Mouse (Mus musculus) fat pad, adult 2 months (tissue): ENCODE measurements at regions not wholly inside any gene's neighbourhood (a gene's known extent, or its start where the extent isn't known, plus 50 kb on each side); places are given as distances from the start of the nearest gene placed in this dataset.

Source experiments
- DNase-seq: peaks from one replicate; pipeline ENCODE4 v3.0.0-alpha.2; 2011; ENCODE audit warnings: low read depth, low spot score; ENCODE audit errors: extremely low read depth

GRCm38 (mm10) chr10:17332025-17332767 is 390.8 kb upstream of the Cited2 start:
- DNase-seq, result no peak

GRCm38 (mm10) chr10:17332986-17333385 is 390.0 kb upstream of the Cited2 start:
- no peak for DNase-seq

- no peak for DNase-seq
Measured at GRCm38 (mm10) chr10:17333676-17334075, 389.3 kb upstream of the Cited2 start.

- no peak for DNase-seq
Measured at GRCm38 (mm10) chr10:17337217-17337616, 385.8 kb upstream of the Cited2 start.

- DNase-seq, result no peak
Measured at GRCm38 (mm10) chr10:17343829-17344228, 379.2 kb upstream of the Cited2 start.

- DNase-seq, result no peak
Measured at GRCm38 (mm10) chr10:17352202-17352994, 370.6 kb upstream of the Cited2 start.

- peak; percentile 55 for DNase-seq
Measured at GRCm38 (mm10) chr10:17355476-17355875, 367.5 kb upstream of the Cited2 start.

GRCm38 (mm10) chr10:17356041-17356440 is 367.0 kb upstream of the Cited2 start:
- no peak for DNase-seq

- no peak for DNase-seq
Measured at GRCm38 (mm10) chr10:17362643-17363042, 360.4 kb upstream of the Cited2 start.

- DNase-seq, result no peak
Measured at GRCm38 (mm10) chr10:17366042-17366740, 356.8 kb upstream of the Cited2 start.

- no peak for DNase-seq
Measured at GRCm38 (mm10) chr10:17367026-17367425, 356.0 kb upstream of the Cited2 start.

GRCm38 (mm10) chr10:17367430-17367829 is 355.6 kb upstream of the Cited2 start:
- DNase-seq, result no peak

- DNase-seq, result no peak
Measured at GRCm38 (mm10) chr10:17368636-17369035, 354.4 kb upstream of the Cited2 start.

- no peak for DNase-seq
Measured at GRCm38 (mm10) chr10:17372905-17373304, 350.1 kb upstream of the Cited2 start.

GRCm38 (mm10) chr10:17374047-17374446 is 349.0 kb upstream of the Cited2 start:
- DNase-seq, result no peak

- no peak for DNase-seq
Measured at GRCm38 (mm10) chr10:17382990-17383389, 340.0 kb upstream of the Cited2 start.

GRCm38 (mm10) chr10:17385181-17385580 is 337.8 kb upstream of the Cited2 start:
- peak; percentile 43 for DNase-seq

GRCm38 (mm10) chr10:17387296-17387695 is 335.7 kb upstream of the Cited2 start:
- no peak for DNase-seq

- no peak for DNase-seq
Measured at GRCm38 (mm10) chr10:17395495-17396224, 327.4 kb upstream of the Cited2 start.

- no peak for DNase-seq
Measured at GRCm38 (mm10) chr10:17403899-17404298, 319.1 kb upstream of the Cited2 start.
